Mouse (Mus musculus) erythroblast, adult 5-6 weeks (primary cell): ENCODE data around the gene Ins2. TPM values are rescaled to one million over a fixed set of nuclear protein-coding genes. Genes with fewer than 3 reads are reported as not detected.

ENCODE experiments used
- total RNA-seq, 2 experiments: library from RNA; stranded (forward) in 1 of 2; stranded (reverse) in 1 of 2; fragments of 150-400 nt in 1 of 2; fragments of 200-764, 138-1000 nt in 1 of 2; gene quantifications; 2 replicates each; pipeline versions ENCODE4 v1.2.3 to v1.2.4; 2015 to 2017; ENCODE audit warnings: low replicate concordance in 2 of 2

The Ins2 gene
- total RNA-seq, 2 experiments from 2014 or later = not detected

Other genes starting within 250 kb of the Ins2 start
- not detected in 2 replicates for gene Tnnt3, start 244.5 kb downstream of the Ins2 start, total RNA-seq (2015; ENCODE audit: low replicate concordance)
- 2.0 TPM in 1 of 2 replicates, not detected in the other for gene Tnnt3, start 244.5 kb downstream of the Ins2 start, total RNA-seq (2017; ENCODE audit: low replicate concordance)
- not detected in 2 replicates for gene Mrpl23, start 210.7 kb downstream of the Ins2 start, total RNA-seq (2015; ENCODE audit: low replicate concordance)
- 3.7 and 8.1 TPM in 2 replicates for gene Mrpl23, start 210.7 kb downstream of the Ins2 start, total RNA-seq (2017; ENCODE audit: low replicate concordance)
- not detected in 2 replicates for gene Igf2, start 76.6 kb downstream of the Ins2 start, total RNA-seq (2015; ENCODE audit: low replicate concordance)
- gene Igf2, start 76.6 kb downstream of the Ins2 start, total RNA-seq (2017; ENCODE audit: low replicate concordance) = not detected in 2 replicates
- gene Gm49394, start 73.4 kb downstream of the Ins2 start, total RNA-seq (2015; ENCODE audit: low replicate concordance) = not detected in 2 replicates
- gene Gm49394, start 73.4 kb downstream of the Ins2 start, total RNA-seq (2017; ENCODE audit: low replicate concordance) = not detected in 2 replicates
- gene Th, start 187.7 kb upstream of the Ins2 start, total RNA-seq (2015; ENCODE audit: low replicate concordance) = not detected in 2 replicates
- not detected in 2 replicates for gene Th, start 187.7 kb upstream of the Ins2 start, total RNA-seq (2017; ENCODE audit: low replicate concordance)
- not detected in 2 replicates for gene Ascl2, start 225.9 kb upstream of the Ins2 start, total RNA-seq (2015; ENCODE audit: low replicate concordance)
- gene Ascl2, start 225.9 kb upstream of the Ins2 start, total RNA-seq (2017; ENCODE audit: low replicate concordance) = not detected in 2 replicates